Mouse (Mus musculus): ENCODE measurements around the gene Ermp1. TPM values are rescaled to one million over a fixed set of nuclear protein-coding genes. Genes with fewer than 3 reads are reported as not detected.

Gene Ermp1
- polyA plus RNA-seq, 1 experiment from 2014 or later, result 9.4 TPM

Other genes with a start within 250 kb of the Ermp1 start
- not detected in 2 replicates for gene Pdcd1lg2, start 237.5 kb downstream of the Ermp1 start, polyA plus RNA-seq (2015; fragmentation: Nextera tagmentation; extraction: Ambion mirVana)
- gene Ric1, start 126.1 kb downstream of the Ermp1 start, polyA plus RNA-seq (2015; fragmentation: Nextera tagmentation; extraction: Ambion mirVana), result 12.4 and 12.6 TPM in 2 replicates
- not detected in 2 replicates for gene Mlana, start 49.4 kb upstream of the Ermp1 start, polyA plus RNA-seq (2015; fragmentation: Nextera tagmentation; extraction: Ambion mirVana)
- gene 9930021J03Rik, start 157.6 kb upstream of the Ermp1 start, polyA plus RNA-seq (2015; fragmentation: Nextera tagmentation; extraction: Ambion mirVana), result 6.5 and 7.3 TPM in 2 replicates
- gene Ranbp6, start 164.6 kb upstream of the Ermp1 start, polyA plus RNA-seq (2015; fragmentation: Nextera tagmentation; extraction: Ambion mirVana), result 53.5 and 61.4 TPM in 2 replicates